Mouse (Mus musculus): Measurements from ENCODE around the gene Stard13. TPM values are rescaled to one million over a fixed set of nuclear protein-coding genes. Genes with fewer than 3 reads are reported as not detected.

Stard13 gene
- total RNA-seq, 1 experiment: 6.8 TPM

DNA sequence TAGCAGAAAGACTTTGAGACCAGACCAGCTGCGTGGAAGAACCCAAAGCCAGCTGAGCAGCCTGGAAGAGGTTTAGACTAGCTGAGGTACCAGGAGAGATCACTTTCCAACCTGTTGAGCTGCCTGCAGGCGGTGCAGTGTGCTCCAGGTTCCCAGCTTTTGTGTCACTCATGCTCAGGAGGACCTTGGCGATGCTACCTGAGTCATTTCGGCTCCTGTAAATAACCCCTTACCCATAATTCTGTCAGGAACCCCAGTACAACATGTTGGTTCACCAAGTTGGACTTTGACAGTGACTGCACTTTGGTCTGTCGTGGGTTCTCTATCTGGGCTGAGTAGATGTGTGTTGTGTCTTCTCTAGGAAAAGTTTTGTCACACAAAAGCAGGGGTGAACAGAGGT lies 215.2 kb downstream of the Stard13 start:
- Histone ChIP-seq H3K4me1 (ENCODE audit: control insufficient read depth in 2 of 2, insufficient read depth in 2 of 2, low read length in 2 of 2, poor library complexity in 1 of 2) (peaks cover 1 to 4% of the 10 kb centered on the region in 2 experiments; a peak in 1 of 4 replicates), H3K9ac (ENCODE audit: insufficient read depth, low read depth, low read length, poor library complexity, severe bottlenecking) (no peak overlapping the region), H3K36me3 (ENCODE audit: control insufficient read depth, insufficient read depth, low read length, poor library complexity, severe bottlenecking) (no peaks in the 10 kb centered on the region), H3K9me3 (ENCODE audit: control insufficient read depth, insufficient read depth, low read depth, low read length) (no peaks in the 10 kb centered on the region), H3K4me3 (ENCODE audit: insufficient read depth in 1 of 2, low read depth in 1 of 2, low read length in 2 of 2, poor library complexity in 1 of 2, severe bottlenecking in 1 of 2) (no peak overlapping the region), H3K27ac (ENCODE audit: insufficient read depth, low read depth, low read length, poor library complexity, severe bottlenecking) (no peak overlapping the region)
- DNase-seq (ENCODE audit: low read depth, low spot score): no peak
- no peak for TF ChIP-seq CHD2 (IDR thresholded peaks at IDR 0.05; ENCODE audit: low read depth, low read length)
- TF ChIP-seq ZNF384 (IDR thresholded peaks at IDR 0.05; ENCODE audit: low read depth, low read length): no peak
- no peak for TF ChIP-seq MAFK (IDR thresholded peaks at IDR 0.05; ENCODE audit: insufficient read depth, low read depth, low read length)
- no peak for TF ChIP-seq HCFC1 (IDR thresholded peaks at IDR 0.05; ENCODE audit: borderline replicate concordance, insufficient read depth, low read length)
- no peak for TF ChIP-seq ZC3H11A (IDR thresholded peaks at IDR 0.05; ENCODE audit: borderline replicate concordance, low read depth, low read length)
- in situ Hi-C loops (cut with MboI; ENCODE audit: low sequenced_read_pairs in 2 of 2, unreplicated experiment in 2 of 2): no loop called here

GRCm38 (mm10) chr5:151004216-151004755 lies 229.3 kb downstream of the Stard13 start:
- Histone ChIP-seq H3K36me3 (ENCODE audit: control insufficient read depth, insufficient read depth, low read length, poor library complexity, severe bottlenecking) (no peaks in the 10 kb centered on the region), H3K9me3 (ENCODE audit: control insufficient read depth, insufficient read depth, low read depth, low read length) (no peaks in the 10 kb centered on the region), H3K27ac (ENCODE audit: insufficient read depth, low read depth, low read length, poor library complexity, severe bottlenecking) (no peak overlapping the region), H3K4me3 (ENCODE audit: insufficient read depth in 1 of 2, low read depth in 1 of 2, low read length in 2 of 2, poor library complexity in 1 of 2, severe bottlenecking in 1 of 2) (no peak overlapping the region), H3K9ac (ENCODE audit: insufficient read depth, low read depth, low read length, poor library complexity, severe bottlenecking) (no peak overlapping the region), H3K4me1 (ENCODE audit: control insufficient read depth in 2 of 2, insufficient read depth in 2 of 2, low read length in 2 of 2, poor library complexity in 1 of 2) (no peaks in the 10 kb centered on the region)
- DNase-seq (ENCODE audit: low read depth, low spot score): no peak
- in situ Hi-C loops (cut with MboI; ENCODE audit: low sequenced_read_pairs in 2 of 2, unreplicated experiment in 2 of 2): no loop called here
- no peak for TF ChIP-seq ZC3H11A (IDR thresholded peaks at IDR 0.05; ENCODE audit: borderline replicate concordance, low read depth, low read length)
- no peak for TF ChIP-seq ZNF384 (IDR thresholded peaks at IDR 0.05; ENCODE audit: low read depth, low read length)

- no peaks in the 10 kb centered on the region for H3K9me3 ChIP-seq (ENCODE audit: control insufficient read depth, insufficient read depth, low read depth, low read length)
- in situ Hi-C loops (cut with MboI; ENCODE audit: low sequenced_read_pairs in 2 of 2, unreplicated experiment in 2 of 2): no loop called here
- H3K36me3 ChIP-seq (ENCODE audit: control insufficient read depth, insufficient read depth, low read length, poor library complexity, severe bottlenecking): no peaks in the 10 kb centered on the region
- H3K4me1 ChIP-seq (ENCODE audit: control insufficient read depth in 2 of 2, insufficient read depth in 2 of 2, low read length in 2 of 2, poor library complexity in 1 of 2): no peaks in the 10 kb centered on the region
- no peak overlapping the region for H3K4me3 ChIP-seq (ENCODE audit: insufficient read depth in 1 of 2, low read depth in 1 of 2, low read length in 2 of 2, poor library complexity in 1 of 2, severe bottlenecking in 1 of 2)
- no peak for DNase-seq (ENCODE audit: low read depth, low spot score)
- TF ChIP-seq MAFK (IDR thresholded peaks at IDR 0.05; ENCODE audit: insufficient read depth, low read depth, low read length) (no peak), HCFC1 (IDR thresholded peaks at IDR 0.05; ENCODE audit: borderline replicate concordance, insufficient read depth, low read length) (no peak), ZC3H11A (IDR thresholded peaks at IDR 0.05; ENCODE audit: borderline replicate concordance, low read depth, low read length) (no peak), ZNF384 (IDR thresholded peaks at IDR 0.05; ENCODE audit: low read depth, low read length) (no peak), CHD2 (IDR thresholded peaks at IDR 0.05; ENCODE audit: low read depth, low read length) (no peak)
- H3K27ac ChIP-seq (ENCODE audit: insufficient read depth, low read depth, low read length, poor library complexity, severe bottlenecking): no peak overlapping the region
- H3K9ac ChIP-seq (ENCODE audit: insufficient read depth, low read depth, low read length, poor library complexity, severe bottlenecking): no peak overlapping the region
Observed at GRCm38 (mm10) chr5:151002051-151002450, 231.6 kb downstream of the Stard13 start.

DNA sequence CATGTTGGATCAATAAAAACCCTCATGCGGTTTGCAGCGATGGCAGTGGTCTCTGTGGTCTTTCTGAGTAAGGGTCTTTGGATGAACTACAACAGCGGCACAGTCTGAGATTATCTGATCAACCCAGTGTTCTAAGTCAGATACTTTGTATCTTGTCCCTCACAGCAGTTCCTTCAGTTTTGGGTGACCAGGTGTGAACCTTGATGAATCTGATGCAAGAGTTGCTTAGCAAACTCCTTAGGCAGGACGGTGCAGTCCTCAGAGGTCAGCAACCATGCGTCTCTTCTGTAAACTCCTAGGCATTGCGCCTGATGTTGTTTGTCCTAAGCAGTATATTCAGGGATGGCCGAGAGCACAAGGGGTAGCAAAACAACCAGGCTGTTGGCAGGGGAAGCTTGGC lies 232.5 kb downstream of the Stard13 start:
- no peak overlapping the region for H3K4me3 ChIP-seq (ENCODE audit: insufficient read depth in 1 of 2, low read depth in 1 of 2, low read length in 2 of 2, poor library complexity in 1 of 2, severe bottlenecking in 1 of 2)
- no peak for DNase-seq (ENCODE audit: low read depth, low spot score)
- in situ Hi-C loops (cut with MboI; ENCODE audit: low sequenced_read_pairs in 2 of 2, unreplicated experiment in 2 of 2): no loop called here
- H3K27ac ChIP-seq (ENCODE audit: insufficient read depth, low read depth, low read length, poor library complexity, severe bottlenecking): no peak overlapping the region
- no peaks in the 10 kb centered on the region for H3K9me3 ChIP-seq (ENCODE audit: control insufficient read depth, insufficient read depth, low read depth, low read length)
- no peaks in the 10 kb centered on the region for H3K36me3 ChIP-seq (ENCODE audit: control insufficient read depth, insufficient read depth, low read length, poor library complexity, severe bottlenecking)
- no peaks in the 10 kb centered on the region for H3K4me1 ChIP-seq (ENCODE audit: control insufficient read depth in 2 of 2, insufficient read depth in 2 of 2, low read length in 2 of 2, poor library complexity in 1 of 2)
- H3K9ac ChIP-seq (ENCODE audit: insufficient read depth, low read depth, low read length, poor library complexity, severe bottlenecking): no peak overlapping the region
- TF ChIP-seq MAFK (IDR thresholded peaks at IDR 0.05; ENCODE audit: insufficient read depth, low read depth, low read length): no peak
- TF ChIP-seq ZNF384 (IDR thresholded peaks at IDR 0.05; ENCODE audit: low read depth, low read length): no peak
- no peak for TF ChIP-seq CHD2 (IDR thresholded peaks at IDR 0.05; ENCODE audit: low read depth, low read length)
- no peak for TF ChIP-seq HCFC1 (IDR thresholded peaks at IDR 0.05; ENCODE audit: borderline replicate concordance, insufficient read depth, low read length)
- no peak for TF ChIP-seq ZC3H11A (IDR thresholded peaks at IDR 0.05; ENCODE audit: borderline replicate concordance, low read depth, low read length)

GRCm38 (mm10) chr5:150996586-150996985 lies 237.1 kb downstream of the Stard13 start:
- H3K4me1 ChIP-seq (ENCODE audit: control insufficient read depth in 2 of 2, insufficient read depth in 2 of 2, low read length in 2 of 2, poor library complexity in 1 of 2): no peaks in the 10 kb centered on the region
- in situ Hi-C loops (cut with MboI; ENCODE audit: low sequenced_read_pairs in 2 of 2, unreplicated experiment in 2 of 2): no loop called here
- no peak for TF ChIP-seq ZC3H11A (IDR thresholded peaks at IDR 0.05; ENCODE audit: borderline replicate concordance, low read depth, low read length)
- TF ChIP-seq ZNF384 (IDR thresholded peaks at IDR 0.05; ENCODE audit: low read depth, low read length): no peak
- TF ChIP-seq MAFK (IDR thresholded peaks at IDR 0.05; ENCODE audit: insufficient read depth, low read depth, low read length): no peak
- no peak for TF ChIP-seq CHD2 (IDR thresholded peaks at IDR 0.05; ENCODE audit: low read depth, low read length)
- TF ChIP-seq HCFC1 (IDR thresholded peaks at IDR 0.05; ENCODE audit: borderline replicate concordance, insufficient read depth, low read length): no peak
- H3K27ac ChIP-seq (ENCODE audit: insufficient read depth, low read depth, low read length, poor library complexity, severe bottlenecking): no peak overlapping the region
- no peak overlapping the region for H3K9ac ChIP-seq (ENCODE audit: insufficient read depth, low read depth, low read length, poor library complexity, severe bottlenecking)
- no peak for DNase-seq (ENCODE audit: low read depth, low spot score)
- H3K4me3 ChIP-seq (ENCODE audit: insufficient read depth in 1 of 2, low read depth in 1 of 2, low read length in 2 of 2, poor library complexity in 1 of 2, severe bottlenecking in 1 of 2): no peak overlapping the region
- H3K9me3 ChIP-seq (ENCODE audit: control insufficient read depth, insufficient read depth, low read depth, low read length): no peaks in the 10 kb centered on the region
- no peaks in the 10 kb centered on the region for H3K36me3 ChIP-seq (ENCODE audit: control insufficient read depth, insufficient read depth, low read length, poor library complexity, severe bottlenecking)

Measured in ES-E14 (cell line).